Mouse (Mus musculus): Measurements from ENCODE around the gene Il6.

DNA sequence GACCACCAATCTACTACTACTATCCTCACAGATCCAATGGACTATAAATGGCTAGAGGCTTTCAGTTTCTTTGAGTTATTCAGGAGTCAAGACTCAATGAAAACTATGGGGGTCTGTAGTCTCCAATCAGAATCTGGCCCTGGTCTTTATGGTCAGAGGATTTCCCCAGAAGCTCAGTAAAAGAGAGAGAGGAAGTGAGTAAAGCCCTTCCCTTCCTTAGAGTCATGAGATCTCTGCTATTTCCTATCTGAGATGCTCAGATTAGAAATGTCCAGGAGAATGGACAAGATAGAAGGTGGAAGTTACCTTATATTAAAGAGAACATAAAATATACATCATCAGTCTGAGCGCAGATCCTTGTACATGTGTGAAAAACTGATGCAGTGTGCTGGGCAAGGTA is 19.3 kb upstream of the Il6 start:
- TF ChIP-seq MAX (IDR thresholded peaks at IDR 0.05) (no peak), CTCF (IDR thresholded peaks at IDR 0.05; ENCODE audit: control insufficient read depth, insufficient read depth, insufficient read length) (no peak), MYOG (IDR thresholded peaks at IDR 0.05; ENCODE audit: control insufficient read depth, extremely low read depth, insufficient read length) (no peak), USF1 (IDR thresholded peaks at IDR 0.05; ENCODE audit: low read depth) (no peak), MYOD1 (IDR thresholded peaks at IDR 0.05; ENCODE audit: control insufficient read depth, insufficient read length, low read depth) (no peak), CEBPB (IDR thresholded peaks at IDR 0.05; ENCODE audit: low read depth) (no peak), FOSL1 (IDR thresholded peaks at IDR 0.05; ENCODE audit: insufficient read depth, low read length, poor library complexity, severe bottlenecking) (no peak)

Data from C2C12 (cell line).